Comparison of ENCODE assay signal across 8 mouse cellular contexts in the genomic region with DNA sequence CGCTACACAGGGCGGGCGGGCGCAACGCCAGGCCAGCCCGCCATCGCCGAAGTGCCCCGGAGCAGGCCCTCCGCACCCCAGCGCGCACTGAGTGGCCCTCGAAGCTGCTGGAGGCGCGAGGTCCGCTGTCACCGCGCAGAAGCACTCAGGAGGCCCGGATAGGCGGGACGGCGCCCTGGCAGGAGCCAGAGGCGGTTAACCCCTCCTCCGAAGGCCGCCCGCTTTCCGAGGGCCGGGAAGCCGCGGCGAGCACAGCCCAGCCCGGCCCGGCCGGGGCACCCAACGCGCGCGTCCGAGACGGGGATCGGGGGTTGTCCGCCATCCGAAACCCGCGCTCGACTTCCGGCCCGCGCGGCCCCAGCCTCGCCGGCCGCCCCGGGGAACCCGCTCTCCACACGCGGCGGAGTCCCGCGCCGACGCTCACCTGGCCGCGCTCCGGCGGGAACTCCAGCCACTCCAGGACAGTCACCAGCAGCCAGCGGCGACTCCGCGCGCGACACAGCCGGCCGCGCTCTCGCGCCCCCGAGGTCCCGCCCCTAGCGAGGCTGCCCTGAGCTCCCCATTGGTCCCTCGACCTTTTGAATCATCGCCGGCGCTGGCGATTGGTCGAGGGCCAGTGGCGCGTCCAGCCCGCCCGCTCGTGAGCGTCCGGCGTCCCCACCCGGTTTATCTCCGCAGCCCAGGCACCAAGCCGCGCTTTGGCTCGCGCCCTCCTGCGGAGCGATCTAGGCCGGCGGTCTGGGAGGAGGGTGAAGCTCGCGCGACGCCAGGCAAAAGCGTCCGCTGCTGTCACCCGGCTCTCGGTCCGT. TPM values are rescaled to one million over a fixed set of nuclear protein-coding genes. Genes with fewer than 3 reads are reported as not detected.
A peak's percentile ranks its signal among the peaks of the same experiment; 100 is the strongest.
DNase-seq lines count a peak whose midpoint lies in the region; ATAC-seq and TF ChIP-seq lines count a peak whose summit lies in the region.

No protein-coding gene starts in this region.

- TF ChIP-seq CTCF in CH12.LX (conservative IDR thresholded peaks at IDR 0.05 in 1 of 2, IDR thresholded peaks at IDR 0.05 in 1 of 2; ENCODE audit: low read depth in 2 of 2, low read length in 2 of 2): peak in 1 of 2 experiments; percentile 18; a peak in 1 of 4 replicates

- dilution Hi-C loops in CH12.LX (cut with MboI; ENCODE audit: extremely low pct_ligation_motif_present, extremely low pct_unique_long_range_greater_than_20kb, low sequenced_read_pairs): no loop called here

- H3K9ac ChIP-seq in CH12.LX (ENCODE audit: insufficient read depth, low read depth): peak overlapping the region; percentile 88
- peak overlapping the region; percentile 91 for H3K9ac ChIP-seq in heart, embryonic 15.5 days
- H3K9ac ChIP-seq in liver, embryonic 13.5 days: peak overlapping the region; percentile 99
- peak overlapping the region; percentile 85 for H3K9ac ChIP-seq in stomach, embryonic 14.5 days (replicated peaks; ENCODE audit: low read depth, low read length)

- peak; percentile 86 for DNase-seq in CH12.LX (ENCODE audit: extremely low read depth)
- peak; percentile 92 for DNase-seq in c-Kit-positive CD71-negative TER-119-negative erythroid progenitor cells, embryonic 14.5 days (ENCODE audit: low read depth)
- peak; percentile 94 for DNase-seq in forebrain, embryonic 10.5 days (ENCODE audit: extremely low spot score, low spot score)
- DNase-seq in kidney, postnatal 14 days: peak; percentile 97
- peak; percentile 97 for DNase-seq in liver, embryonic 13.5 days
- DNase-seq in natural killer cell, adult 2 months (ENCODE audit: low spot score in 2 of 2): peak; percentile 93 to 94

- no peak for TF ChIP-seq RAD21 in CH12.LX (IDR thresholded peaks at IDR 0.05; ENCODE audit: low read depth, low read length)

- peak overlapping the region; percentile 97; the same call in 1 of the 2 replicates for H3K4me2 ChIP-seq in CH12.LX (ENCODE audit: insufficient read depth, low read depth, poor library complexity, severe bottlenecking)
- H3K4me2 ChIP-seq in heart, embryonic 15.5 days: peak overlapping the region; percentile 90
- peak overlapping the region; percentile 74 for H3K4me2 ChIP-seq in liver, embryonic 13.5 days
- H3K4me2 ChIP-seq in stomach, embryonic 14.5 days (replicated peaks; ENCODE audit: low read depth, low read length): peak overlapping the region; percentile 89

- peak; percentile 92 for TF ChIP-seq POLR2A in CH12.LX (IDR thresholded peaks at IDR 0.05; ENCODE audit: low read depth, low read length)

- peaks cover 9 to 22% of the 10 kb centered on the region in 2 experiments for H3K36me3 ChIP-seq in CH12.LX (replicated peaks in 1 of 2; ENCODE audit: control insufficient read depth in 1 of 2, insufficient read depth in 1 of 2, low read length in 1 of 2)
- peaks cover 21% of the 10 kb centered on the region for H3K36me3 ChIP-seq in forebrain, embryonic 10.5 days (replicated peaks)
- 0 out of 2 replicates have a peak, but pooled peaks cover 2% of the 10 kb centered on the region for H3K36me3 ChIP-seq in heart, embryonic 15.5 days
- H3K36me3 ChIP-seq in liver, embryonic 13.5 days: peaks cover 29% of the 10 kb centered on the region
- 0 out of 2 replicates have a peak, but pooled peaks cover 4% of the 10 kb centered on the region for H3K36me3 ChIP-seq in stomach, embryonic 14.5 days (ENCODE audit: control insufficient read depth, insufficient read depth, low read length)

- H3K79me2 ChIP-seq in CH12.LX (replicated peaks; ENCODE audit: control insufficient read depth, extremely low read depth, insufficient read depth, poor library complexity, severe bottlenecking): peaks cover 59% of the 10 kb centered on the region

- ATAC-seq in heart, embryonic 15.5 days (replicated peaks; ENCODE audit: insufficient number of reproducible peaks, insufficient read depth, low FRiP score, low read depth): peak; percentile 98
- peak; percentile 94 for ATAC-seq in liver, embryonic 13.5 days (ENCODE audit: low read depth)
- peak; percentile 98 for ATAC-seq in stomach, embryonic 14.5 days (ENCODE audit: insufficient number of reproducible peaks, insufficient read depth, low FRiP score, low read depth)

- peak overlapping the region; percentile 75 to 96 (median 85) for H3K4me3 ChIP-seq in CH12.LX (replicated peaks in 1 of 3; ENCODE audit: low read depth in 2 of 3, low read length in 2 of 3, poor library complexity in 1 of 3)
- peak overlapping the region; percentile 98 for H3K4me3 ChIP-seq in forebrain, embryonic 10.5 days
- H3K4me3 ChIP-seq in heart, embryonic 15.5 days: peak overlapping the region; percentile 91
- peak overlapping the region; percentile 97 for H3K4me3 ChIP-seq in liver, embryonic 13.5 days (replicated peaks)
- H3K4me3 ChIP-seq in stomach, embryonic 14.5 days (ENCODE audit: low read depth, low read length): peak overlapping the region; percentile 90

- peaks cover 4 to 56% of the 10 kb centered on the region in 2 experiments; a peak in 3 of 4 replicates for H3K4me1 ChIP-seq in CH12.LX (ENCODE audit: control insufficient read depth in 1 of 2, insufficient read depth in 2 of 2)
- H3K4me1 ChIP-seq in forebrain, embryonic 10.5 days: peaks cover 59% of the 10 kb centered on the region
- H3K4me1 ChIP-seq in heart, embryonic 15.5 days (replicated peaks): peaks cover 30% of the 10 kb centered on the region
- H3K4me1 ChIP-seq in liver, embryonic 13.5 days (replicated peaks): peaks cover 57% of the 10 kb centered on the region
- H3K4me1 ChIP-seq in stomach, embryonic 14.5 days (ENCODE audit: control insufficient read depth, insufficient read depth, low read length): peaks cover 21% of the 10 kb centered on the region

- no peaks in the 10 kb centered on the region for H3K9me3 ChIP-seq in CH12.LX (replicated peaks; ENCODE audit: low read length)
- no peaks in the 10 kb centered on the region for H3K9me3 ChIP-seq in forebrain, embryonic 10.5 days
- H3K9me3 ChIP-seq in heart, embryonic 15.5 days (replicated peaks): no peaks in the 10 kb centered on the region
- H3K9me3 ChIP-seq in liver, embryonic 13.5 days (replicated peaks): no peaks in the 10 kb centered on the region
- H3K9me3 ChIP-seq in stomach, embryonic 14.5 days (ENCODE audit: control insufficient read depth, low read depth, low read length): no peaks in the 10 kb centered on the region

- under 1% methylated on average over 110 of the region's 113 CpGs for WGBS in forebrain, embryonic 10.5 days
- under 1% methylated on average over 113 of the region's 113 CpGs for WGBS in heart, embryonic 15.5 days
- under 1% methylated on average over 93 of the region's 113 CpGs for WGBS in liver, embryonic 13.5 days (ENCODE audit: insufficient replicate concordance)
- WGBS in stomach, embryonic 14.5 days: under 1% methylated on average over 106 of the region's 113 CpGs

- in situ Hi-C loops in CH12.LX (cut with MboI; ENCODE audit: low pct_ligation_motif_present, low pct_unique_long_range_greater_than_20kb, low sequenced_read_pairs): loop anchor here (5.0 kb wide), 1 partner anchor 40 kb away; no protein-coding TSS in a partner anchor

- H3K27me3 ChIP-seq in CH12.LX (replicated peaks): peaks cover 12% of the 10 kb centered on the region
- H3K27me3 ChIP-seq in forebrain, embryonic 10.5 days (ENCODE audit: poor library complexity, severe bottlenecking): no peaks in the 10 kb centered on the region
- no peaks in the 10 kb centered on the region for H3K27me3 ChIP-seq in heart, embryonic 15.5 days
- H3K27me3 ChIP-seq in liver, embryonic 13.5 days: no peaks in the 10 kb centered on the region
- no peaks in the 10 kb centered on the region for H3K27me3 ChIP-seq in stomach, embryonic 14.5 days (ENCODE audit: control insufficient read depth, insufficient read depth, low read length)

- H3K27ac ChIP-seq in CH12.LX (ENCODE audit: insufficient read depth, low read depth): peak overlapping the region; percentile 58
- H3K27ac ChIP-seq in forebrain, embryonic 10.5 days: peak overlapping the region; percentile 99
- H3K27ac ChIP-seq in heart, embryonic 15.5 days: peak overlapping the region; percentile 98
- peak overlapping the region; percentile 98 for H3K27ac ChIP-seq in liver, embryonic 13.5 days
- peak overlapping the region; percentile 94 for H3K27ac ChIP-seq in stomach, embryonic 14.5 days (ENCODE audit: low read length)

- TF ChIP-seq EP300 in CH12.LX (IDR thresholded peaks at IDR 0.05; ENCODE audit: low read length): no peak

TF ChIP-seq in CH12.LX, 34 proteins besides CTCF, POLR2A, EP300 and RAD21 (continues in another document):
- TF ChIP-seq USF2 (conservative IDR thresholded peaks at IDR 0.05; ENCODE audit: low read depth, low read length) (no peak), E2F4 (IDR thresholded peaks at IDR 0.05; ENCODE audit: insufficient replicate concordance, low read depth, low read length) (0 out of 2 replicates have a peak, but pooled peaks have one; percentile 46), NELFE (IDR thresholded peaks at IDR 0.05; ENCODE audit: low read depth, low read length) (peak; percentile 87), MEF2A (IDR thresholded peaks at IDR 0.05; ENCODE audit: borderline replicate concordance, low read depth, low read length) (no peak), POLR2AphosphoS2 (IDR thresholded peaks at IDR 0.05; ENCODE audit: low read depth, low read length) (peak; percentile 82), ZC3H11A (IDR thresholded peaks at IDR 0.05; ENCODE audit: low read depth, low read length) (no peak), SIN3A (IDR thresholded peaks at IDR 0.05; ENCODE audit: low read length) (peak; percentile 60), TBP (conservative IDR thresholded peaks at IDR 0.05; ENCODE audit: low read depth, low read length) (no peak), CHD1 (IDR thresholded peaks at IDR 0.05; ENCODE audit: low read depth, low read length) (no peak), USF1 (IDR thresholded peaks at IDR 0.05; ENCODE audit: low read depth, low read length) (no peak), GABPA (IDR thresholded peaks at IDR 0.05; ENCODE audit: insufficient replicate concordance, low read depth, low read length) (no peak), ELF1 (IDR thresholded peaks at IDR 0.05; ENCODE audit: low read depth, low read length) (peak; percentile 54), KAT2A (IDR thresholded peaks at IDR 0.05; ENCODE audit: insufficient replicate concordance, low read length) (no peak), ZKSCAN1 (IDR thresholded peaks at IDR 0.05; ENCODE audit: borderline replicate concordance, low read depth, low read length) (no peak), TCF12 (IDR thresholded peaks at IDR 0.05; ENCODE audit: low read depth, low read length) (peak; percentile 80), CHD2 (IDR thresholded peaks at IDR 0.05; ENCODE audit: low read length) (peak; percentile 65)

RNA-seq across cellular contexts. Expression of gene Lbr, which starts 0.8 kb away (rescaled TPM):
- total RNA-seq in CH12.LX (2012; rRNA removed): 113 and 133 TPM in 2 replicates
- 136 and 142 TPM in 2 replicates for total RNA-seq in CH12.LX (2014; rRNA removed)
- polyA plus RNA-seq in CH12.LX (2012; ENCODE audit: insufficient read length, low read depth): 78.4 and 79.1 TPM in 2 replicates
- polyA plus RNA-seq in forebrain, embryonic 10.5 days (2016; fragmentation: Nextera tagmentation; extraction: Ambion mirVana): 212 and 221 TPM in 2 replicates
- polyA plus RNA-seq in heart, embryonic 15.5 days (2015; fragmentation: Nextera tagmentation; extraction: Ambion mirVana): 55.7 and 74.5 TPM in 2 replicates
- 247 and 315 TPM in 2 replicates for polyA plus RNA-seq in liver, embryonic 13.5 days (2015; fragmentation: Nextera tagmentation; extraction: Ambion mirVana)
- 126 and 131 TPM in 2 replicates for polyA plus RNA-seq in stomach, embryonic 14.5 days (2014; fragmentation: Nextera tagmentation; extraction: Ambion mirVana)

Comparison
In these comparisons a context has a peak if more than half of its experiments do, and no peak if none do; other contexts are left out.
1. Peak in every context shown above with its lines: DNase-seq, ATAC-seq, H3K4me3 ChIP-seq and H3K27ac ChIP-seq.